Mouse (Mus musculus): ENCODE data around the gene Nup50. TPM values are rescaled to one million over a fixed set of nuclear protein-coding genes. Genes with fewer than 3 reads are reported as not detected.

Nup50 gene
- polyA plus RNA-seq, 1 experiment, result 7.1 TPM

DNA sequence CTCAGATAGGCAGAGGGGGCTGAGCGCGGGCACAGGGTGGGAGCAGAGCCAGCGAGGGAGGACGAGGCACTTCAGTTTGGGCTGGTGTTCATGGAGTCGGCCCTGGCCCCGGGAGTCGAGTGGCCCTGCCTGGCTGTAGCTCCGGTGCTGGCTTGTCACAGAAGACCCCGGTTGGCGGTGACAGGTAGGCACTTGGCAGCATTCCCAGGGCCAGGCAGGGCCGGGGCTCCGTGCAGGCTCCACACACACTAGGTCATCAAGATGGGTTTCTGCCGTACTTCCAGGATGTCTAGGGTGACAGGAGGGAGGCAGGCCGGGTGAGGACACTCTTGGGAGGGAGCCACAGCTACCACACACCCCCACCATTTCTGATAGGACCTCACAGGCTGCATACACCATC lies 25.8 kb downstream of the Nup50 start:
- Histone ChIP-seq H3K4me1 (ENCODE audit: control insufficient read depth, insufficient read depth, insufficient read length) (no peaks in the 10 kb centered on the region), H3K27ac (ENCODE audit: insufficient read depth, low read length) (no peak overlapping the region), H3K36me3 (ENCODE audit: control insufficient read depth, insufficient read depth, low read length) (peaks cover 41% of the 10 kb centered on the region), H3K4me3 (ENCODE audit: extremely low read depth, insufficient read depth, insufficient read length) (no peak overlapping the region), H3K27me3 (ENCODE audit: control insufficient read depth, insufficient read depth, low read length) (no peaks in the 10 kb centered on the region)
- no peak for DNase-seq (ENCODE audit: low read depth in 1 of 2, low spot score in 2 of 2)
- 95% methylated on average over 14 of the region's 14 CpGs for WGBS
- no peak for TF ChIP-seq CTCF (IDR thresholded peaks at IDR 0.05; ENCODE audit: extremely low read depth, insufficient read depth, insufficient read length, insufficient replicate concordance)
- TF ChIP-seq POLR2A (IDR thresholded peaks at IDR 0.05; ENCODE audit: low read depth, low read length), result no peak

DNA sequence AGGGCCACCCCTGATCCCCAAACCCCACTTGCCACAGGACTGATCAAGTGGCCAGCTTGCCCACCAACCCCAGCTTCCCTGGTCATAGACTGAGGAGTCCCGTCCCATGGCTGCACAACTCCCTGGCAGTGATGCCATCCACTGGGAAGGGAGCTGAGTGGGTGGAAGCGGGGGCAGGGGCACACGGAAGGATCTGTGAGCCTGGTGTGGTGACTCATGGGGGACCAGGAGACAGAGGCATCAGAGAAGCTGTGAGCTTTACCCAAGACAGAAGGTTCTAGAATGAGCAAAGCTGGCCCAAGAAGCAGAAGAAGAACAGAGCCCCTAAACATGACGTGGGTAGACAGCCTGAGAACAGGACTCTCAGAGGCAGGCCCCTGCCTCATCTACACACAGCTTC lies 26.8 kb downstream of the Nup50 start:
- H3K36me3 ChIP-seq (ENCODE audit: control insufficient read depth, insufficient read depth, low read length), result peaks cover 43% of the 10 kb centered on the region
- DNase-seq (ENCODE audit: low read depth in 1 of 2, low spot score in 2 of 2), result no peak
- 91% methylated on average over 4 of the region's 4 CpGs for WGBS
- no peak overlapping the region for H3K4me3 ChIP-seq (ENCODE audit: extremely low read depth, insufficient read depth, insufficient read length)
- no peak for TF ChIP-seq CTCF (IDR thresholded peaks at IDR 0.05; ENCODE audit: extremely low read depth, insufficient read depth, insufficient read length, insufficient replicate concordance)
- no peak for TF ChIP-seq POLR2A (IDR thresholded peaks at IDR 0.05; ENCODE audit: low read depth, low read length)
- H3K27me3 ChIP-seq (ENCODE audit: control insufficient read depth, insufficient read depth, low read length), result no peaks in the 10 kb centered on the region
- no peaks in the 10 kb centered on the region for H3K4me1 ChIP-seq (ENCODE audit: control insufficient read depth, insufficient read depth, insufficient read length)
- H3K27ac ChIP-seq (ENCODE audit: insufficient read depth, low read length), result no peak overlapping the region

DNA sequence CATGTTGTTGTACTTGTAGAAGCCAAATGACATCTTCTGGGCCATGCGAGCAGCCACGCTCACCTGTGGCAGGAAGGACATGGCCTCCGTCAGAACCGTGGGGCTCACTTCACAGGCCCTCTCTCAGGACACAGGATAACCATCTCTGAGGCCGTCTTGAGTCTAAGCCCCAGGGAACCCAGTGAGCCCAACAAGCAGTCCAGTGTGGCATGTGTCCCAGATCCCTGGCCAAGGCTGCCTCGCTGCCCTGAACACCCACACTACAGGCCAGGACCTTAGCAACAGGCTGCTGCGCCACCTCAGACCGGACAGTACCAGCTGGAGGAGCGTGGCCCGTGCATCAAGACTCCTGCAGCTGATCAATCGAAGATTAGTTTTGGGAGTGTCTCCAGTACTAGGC lies 30.0 kb downstream of the Nup50 start:
- H3K4me3 ChIP-seq (ENCODE audit: extremely low read depth, insufficient read depth, insufficient read length), result no peak overlapping the region
- H3K27ac ChIP-seq (ENCODE audit: insufficient read depth, low read length), result no peak overlapping the region
- TF ChIP-seq CTCF (IDR thresholded peaks at IDR 0.05; ENCODE audit: extremely low read depth, insufficient read depth, insufficient read length, insufficient replicate concordance), result no peak
- no peak for TF ChIP-seq POLR2A (IDR thresholded peaks at IDR 0.05; ENCODE audit: low read depth, low read length)
- DNase-seq (ENCODE audit: low read depth in 1 of 2, low spot score in 2 of 2), result no peak
- peaks cover 54% of the 10 kb centered on the region for H3K36me3 ChIP-seq (ENCODE audit: control insufficient read depth, insufficient read depth, low read length)
- WGBS, result 91% methylated on average over 11 of the region's 11 CpGs
- H3K27me3 ChIP-seq (ENCODE audit: control insufficient read depth, insufficient read depth, low read length), result no peaks in the 10 kb centered on the region
- no peaks in the 10 kb centered on the region for H3K4me1 ChIP-seq (ENCODE audit: control insufficient read depth, insufficient read depth, insufficient read length)

DNA sequence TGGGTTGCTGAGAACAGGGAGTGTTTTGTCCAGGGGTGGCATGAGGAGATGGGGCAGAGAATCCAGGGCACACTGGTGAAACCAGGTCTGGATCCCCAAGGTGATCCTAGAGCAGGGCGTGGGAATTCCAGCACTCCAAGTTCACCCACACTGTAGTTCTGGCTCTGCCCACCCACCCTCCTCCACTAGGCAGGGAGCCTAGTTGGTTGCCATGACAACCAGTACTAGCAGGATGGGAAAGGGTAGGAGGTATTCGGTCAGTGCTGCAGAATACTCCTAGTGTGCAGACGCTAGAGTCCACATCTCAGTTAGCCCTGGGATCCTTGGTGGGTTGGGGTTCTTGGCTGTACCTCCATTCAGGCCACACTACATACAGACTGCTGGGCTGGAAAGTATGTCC lies 34.6 kb downstream of the Nup50 start:
- no peak overlapping the region for H3K4me3 ChIP-seq (ENCODE audit: extremely low read depth, insufficient read depth, insufficient read length)
- no peak for TF ChIP-seq POLR2A (IDR thresholded peaks at IDR 0.05; ENCODE audit: low read depth, low read length)
- TF ChIP-seq CTCF (IDR thresholded peaks at IDR 0.05; ENCODE audit: extremely low read depth, insufficient read depth, insufficient read length, insufficient replicate concordance), result no peak
- no peaks in the 10 kb centered on the region for H3K27me3 ChIP-seq (ENCODE audit: control insufficient read depth, insufficient read depth, low read length)
- H3K27ac ChIP-seq (ENCODE audit: insufficient read depth, low read length), result no peak overlapping the region
- 94% methylated on average over 3 of the region's 3 CpGs for WGBS
- no peaks in the 10 kb centered on the region for H3K4me1 ChIP-seq (ENCODE audit: control insufficient read depth, insufficient read depth, insufficient read length)
- peaks cover 31% of the 10 kb centered on the region for H3K36me3 ChIP-seq (ENCODE audit: control insufficient read depth, insufficient read depth, low read length)
- DNase-seq (ENCODE audit: low read depth in 1 of 2, low spot score in 2 of 2), result no peak

DNA sequence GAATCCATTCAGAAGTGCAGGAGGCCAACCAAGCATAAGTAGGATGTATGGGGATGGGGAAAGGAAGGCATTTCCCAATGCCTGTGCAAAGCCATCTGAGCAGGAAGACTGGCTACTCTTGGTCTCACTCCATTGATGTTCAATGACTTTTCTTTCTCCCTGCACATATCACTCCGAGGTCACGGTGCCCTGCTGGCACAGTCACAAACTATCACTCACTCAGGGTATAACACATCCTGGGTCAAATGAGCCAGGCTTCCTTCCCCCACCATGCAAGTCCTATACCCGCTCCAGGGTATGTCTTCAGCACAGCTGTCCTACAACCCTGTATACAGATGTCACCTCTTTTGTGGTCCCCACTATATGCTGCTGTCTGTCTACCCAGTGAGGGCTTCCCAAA lies 35.1 kb downstream of the Nup50 start:
- no peak for DNase-seq (ENCODE audit: low read depth in 1 of 2, low spot score in 2 of 2)
- WGBS, result 97% methylated on average over 3 of the region's 3 CpGs
- H3K27ac ChIP-seq (ENCODE audit: insufficient read depth, low read length), result no peak overlapping the region
- no peak overlapping the region for H3K4me3 ChIP-seq (ENCODE audit: extremely low read depth, insufficient read depth, insufficient read length)
- TF ChIP-seq POLR2A (IDR thresholded peaks at IDR 0.05; ENCODE audit: low read depth, low read length), result no peak
- no peak for TF ChIP-seq CTCF (IDR thresholded peaks at IDR 0.05; ENCODE audit: extremely low read depth, insufficient read depth, insufficient read length, insufficient replicate concordance)
- no peaks in the 10 kb centered on the region for H3K4me1 ChIP-seq (ENCODE audit: control insufficient read depth, insufficient read depth, insufficient read length)
- no peaks in the 10 kb centered on the region for H3K27me3 ChIP-seq (ENCODE audit: control insufficient read depth, insufficient read depth, low read length)
- peaks cover 26% of the 10 kb centered on the region for H3K36me3 ChIP-seq (ENCODE audit: control insufficient read depth, insufficient read depth, low read length)

DNA sequence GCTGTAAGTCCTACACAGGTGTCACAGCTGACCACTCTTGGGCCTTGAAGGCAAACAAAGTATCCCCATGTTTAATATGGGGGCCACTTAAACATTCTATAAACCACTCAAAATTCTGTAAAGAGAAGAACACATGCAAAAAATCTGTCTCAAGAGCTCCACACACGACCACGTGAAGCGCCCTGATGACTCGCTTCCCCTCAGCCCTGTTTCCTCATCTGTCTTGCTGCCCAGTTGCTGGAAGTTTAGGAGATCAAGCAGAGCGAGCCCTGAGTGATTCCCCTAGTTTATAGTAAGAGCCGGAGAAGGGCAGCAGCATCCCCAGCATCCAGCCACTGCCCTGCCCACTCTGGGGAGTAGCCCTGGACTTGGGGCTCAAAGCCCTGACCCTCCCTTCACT lies 36.7 kb downstream of the Nup50 start:
- WGBS, result 73% methylated on average over 6 of the region's 6 CpGs
- no peak overlapping the region for H3K27ac ChIP-seq (ENCODE audit: insufficient read depth, low read length)
- DNase-seq (ENCODE audit: low read depth in 1 of 2, low spot score in 2 of 2), result no peak
- no peak overlapping the region for H3K4me3 ChIP-seq (ENCODE audit: extremely low read depth, insufficient read depth, insufficient read length)
- H3K27me3 ChIP-seq (ENCODE audit: control insufficient read depth, insufficient read depth, low read length), result no peaks in the 10 kb centered on the region
- H3K4me1 ChIP-seq (ENCODE audit: control insufficient read depth, insufficient read depth, insufficient read length), result peaks cover 2% of the 10 kb centered on the region; the same call in 1 of the 2 replicates
- TF ChIP-seq CTCF (IDR thresholded peaks at IDR 0.05; ENCODE audit: extremely low read depth, insufficient read depth, insufficient read length, insufficient replicate concordance), result no peak
- no peak for TF ChIP-seq POLR2A (IDR thresholded peaks at IDR 0.05; ENCODE audit: low read depth, low read length)
- peaks cover 22% of the 10 kb centered on the region for H3K36me3 ChIP-seq (ENCODE audit: control insufficient read depth, insufficient read depth, low read length)

DNA sequence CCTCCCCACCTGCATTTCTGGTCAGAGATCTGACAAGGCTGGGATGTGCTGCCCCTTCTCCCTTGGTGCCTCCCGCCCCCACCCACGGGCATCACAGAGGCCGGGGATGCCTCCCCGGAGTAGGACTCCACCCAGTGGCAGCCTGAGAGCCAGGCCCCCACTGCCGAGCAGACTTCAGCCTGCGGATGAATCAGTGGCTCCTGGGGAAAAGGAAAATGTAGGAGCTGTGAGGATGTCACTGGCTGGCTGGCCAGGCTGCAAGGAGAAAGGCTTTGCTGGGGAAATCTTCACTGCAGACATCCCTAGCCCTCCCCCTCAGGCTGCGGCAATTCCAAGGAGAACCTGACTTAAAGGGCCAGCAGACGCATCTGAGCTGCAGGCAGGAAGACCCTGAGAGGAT lies 37.5 kb downstream of the Nup50 start:
- Histone ChIP-seq H3K4me1 (ENCODE audit: control insufficient read depth, insufficient read depth, insufficient read length) (peaks cover 4% of the 10 kb centered on the region; the same call in 1 of the 2 replicates), H3K27me3 (ENCODE audit: control insufficient read depth, insufficient read depth, low read length) (no peaks in the 10 kb centered on the region), H3K4me3 (ENCODE audit: extremely low read depth, insufficient read depth, insufficient read length) (no peak overlapping the region), H3K36me3 (ENCODE audit: control insufficient read depth, insufficient read depth, low read length) (peaks cover 15% of the 10 kb centered on the region), H3K27ac (ENCODE audit: insufficient read depth, low read length) (no peak overlapping the region)
- no peak for TF ChIP-seq CTCF (IDR thresholded peaks at IDR 0.05; ENCODE audit: extremely low read depth, insufficient read depth, insufficient read length, insufficient replicate concordance)
- no peak for TF ChIP-seq POLR2A (IDR thresholded peaks at IDR 0.05; ENCODE audit: low read depth, low read length)
- 86% methylated on average over 8 of the region's 8 CpGs for WGBS
- DNase-seq (ENCODE audit: low read depth in 1 of 2, low spot score in 2 of 2), result no peak

All from spleen, adult 2 months (tissue).